Mouse (Mus musculus): ENCODE data around the gene Ccdc61. TPM values are rescaled to one million over a fixed set of nuclear protein-coding genes. Genes with fewer than 3 reads are reported as not detected.
A peak's percentile ranks its signal among the peaks of the same experiment; 100 is the strongest.

Ccdc61 gene
- polyA plus RNA-seq, 1 experiment from 2014 or later, result 15.4 TPM

- no peak overlapping the region for H3K9ac ChIP-seq (ENCODE audit: low read length)
- H3K4me2 ChIP-seq (replicated peaks; ENCODE audit: low read depth), result peak overlapping the region; percentile 87
- TF ChIP-seq EP300 (optimal IDR thresholded peaks at IDR 0.05), result no peak
- ATAC-seq (ENCODE audit: low FRiP score, low TSS enrichment) (peak; percentile 28; the same call in 1 of the 2 replicates), DNase-seq (ENCODE audit: low spot score) (no peak)
- H3K36me3 ChIP-seq (ENCODE audit: control insufficient read depth, insufficient read depth, low read length), result no peaks in the 10 kb centered on the region
- H3K27me3 ChIP-seq (ENCODE audit: control insufficient read depth, insufficient read depth, low read length), result no peaks in the 10 kb centered on the region
- H3K4me3 ChIP-seq (ENCODE audit: low read depth, low read length), result no peak overlapping the region
- H3K4me1 ChIP-seq (replicated peaks; ENCODE audit: control insufficient read depth, insufficient read depth), result no peaks in the 10 kb centered on the region
- no peaks in the 10 kb centered on the region for H3K9me3 ChIP-seq (ENCODE audit: control insufficient read depth, low read length)
- no peak overlapping the region for H3K27ac ChIP-seq (replicated peaks)
- 27% methylated on average over 27 of the region's 27 CpGs for WGBS
These were observed 17.2 kb downstream of the Ccdc61 start for GRCm38 (mm10) chr7:18893009-18893408.

- Histone ChIP-seq H3K4me2 (replicated peaks; ENCODE audit: low read depth) (peak overlapping the region; percentile 87), H3K27me3 (ENCODE audit: control insufficient read depth, insufficient read depth, low read length) (no peaks in the 10 kb centered on the region), H3K4me1 (replicated peaks; ENCODE audit: control insufficient read depth, insufficient read depth) (no peaks in the 10 kb centered on the region), H3K9me3 (ENCODE audit: control insufficient read depth, low read length) (no peaks in the 10 kb centered on the region), H3K36me3 (ENCODE audit: control insufficient read depth, insufficient read depth, low read length) (no peaks in the 10 kb centered on the region), H3K27ac (replicated peaks) (no peak overlapping the region), H3K4me3 (ENCODE audit: low read depth, low read length) (peak overlapping the region; percentile 40), H3K9ac (ENCODE audit: low read length) (0 out of 2 replicates have a peak overlapping the region, but pooled peaks have one; percentile 45)
- 20% methylated on average over 33 of the region's 33 CpGs for WGBS
- DNase-seq (ENCODE audit: low spot score) (peak; percentile 92), ATAC-seq (ENCODE audit: low FRiP score, low TSS enrichment) (peak; percentile 63)
- TF ChIP-seq CTCF (IDR thresholded peaks at IDR 0.05; ENCODE audit: low read depth) (peak; percentile 96), EP300 (optimal IDR thresholded peaks at IDR 0.05) (no peak)
These were observed 18.2 kb downstream of the Ccdc61 start for GRCm38 (mm10) chr7:18891872-18892599.

GRCm38 (mm10) chr7:18890848-18891247, 19.4 kb downstream of the Ccdc61 start:
- no peak for DNase-seq (ENCODE audit: low spot score)
- WGBS, result 94% methylated on average over 8 of the region's 8 CpGs
- H3K27ac ChIP-seq (replicated peaks), result no peak overlapping the region
- H3K4me1 ChIP-seq (replicated peaks; ENCODE audit: control insufficient read depth, insufficient read depth), result no peaks in the 10 kb centered on the region
- no peak overlapping the region for H3K9ac ChIP-seq (ENCODE audit: low read length)
- no peak overlapping the region for H3K4me2 ChIP-seq (replicated peaks; ENCODE audit: low read depth)
- no peak overlapping the region for H3K4me3 ChIP-seq (ENCODE audit: low read depth, low read length)
- H3K36me3 ChIP-seq (ENCODE audit: control insufficient read depth, insufficient read depth, low read length), result no peaks in the 10 kb centered on the region
- no peak for TF ChIP-seq CTCF (IDR thresholded peaks at IDR 0.05; ENCODE audit: low read depth)
- no peak for TF ChIP-seq EP300 (optimal IDR thresholded peaks at IDR 0.05)
- H3K27me3 ChIP-seq (ENCODE audit: control insufficient read depth, insufficient read depth, low read length), result no peaks in the 10 kb centered on the region
- no peak for ATAC-seq (ENCODE audit: low FRiP score, low TSS enrichment)
- H3K9me3 ChIP-seq (ENCODE audit: control insufficient read depth, low read length), result no peaks in the 10 kb centered on the region

- no peak for TF ChIP-seq CTCF (IDR thresholded peaks at IDR 0.05; ENCODE audit: low read depth)
- TF ChIP-seq EP300 (optimal IDR thresholded peaks at IDR 0.05), result no peak
- no peak overlapping the region for H3K9ac ChIP-seq (ENCODE audit: low read length)
- H3K4me1 ChIP-seq (replicated peaks; ENCODE audit: control insufficient read depth, insufficient read depth), result no peaks in the 10 kb centered on the region
- DNase-seq (ENCODE audit: low spot score), result no peak
- H3K27ac ChIP-seq (replicated peaks), result no peak overlapping the region
- no peak overlapping the region for H3K4me3 ChIP-seq (ENCODE audit: low read depth, low read length)
- no peaks in the 10 kb centered on the region for H3K27me3 ChIP-seq (ENCODE audit: control insufficient read depth, insufficient read depth, low read length)
- WGBS, result 95% methylated on average over 1 of the region's 1 CpGs
- no peaks in the 10 kb centered on the region for H3K36me3 ChIP-seq (ENCODE audit: control insufficient read depth, insufficient read depth, low read length)
- no peak for ATAC-seq (ENCODE audit: low FRiP score, low TSS enrichment)
- H3K4me2 ChIP-seq (replicated peaks; ENCODE audit: low read depth), result no peak overlapping the region
- H3K9me3 ChIP-seq (ENCODE audit: control insufficient read depth, low read length), result no peaks in the 10 kb centered on the region
These were observed 23.3 kb downstream of the Ccdc61 start for GRCm38 (mm10) chr7:18886963-18887362.

- DNase-seq (ENCODE audit: low spot score), result peak; percentile 46
- TF ChIP-seq EP300 (optimal IDR thresholded peaks at IDR 0.05) (no peak), CTCF (IDR thresholded peaks at IDR 0.05; ENCODE audit: low read depth) (no peak)
- peak; percentile 43; the same call in 1 of the 2 replicates for ATAC-seq (ENCODE audit: low FRiP score, low TSS enrichment)
- Histone ChIP-seq H3K4me2 (replicated peaks; ENCODE audit: low read depth) (peak overlapping the region; percentile 31), H3K36me3 (ENCODE audit: control insufficient read depth, insufficient read depth, low read length) (no peaks in the 10 kb centered on the region), H3K27ac (replicated peaks) (peak overlapping the region; percentile 74), H3K4me1 (replicated peaks; ENCODE audit: control insufficient read depth, insufficient read depth) (no peaks in the 10 kb centered on the region), H3K4me3 (ENCODE audit: low read depth, low read length) (no peak overlapping the region; the same call in 1 of the 2 replicates), H3K9ac (ENCODE audit: low read length) (peak overlapping the region; percentile 41; the same call in 1 of the 2 replicates), H3K9me3 (ENCODE audit: control insufficient read depth, low read length) (no peaks in the 10 kb centered on the region), H3K27me3 (ENCODE audit: control insufficient read depth, insufficient read depth, low read length) (no peaks in the 10 kb centered on the region)
- WGBS, result 43% methylated on average over 13 of the region's 13 CpGs
These were observed 25.3 kb downstream of the Ccdc61 start for GRCm38 (mm10) chr7:18884745-18885422.
